In the genomic region with DNA sequence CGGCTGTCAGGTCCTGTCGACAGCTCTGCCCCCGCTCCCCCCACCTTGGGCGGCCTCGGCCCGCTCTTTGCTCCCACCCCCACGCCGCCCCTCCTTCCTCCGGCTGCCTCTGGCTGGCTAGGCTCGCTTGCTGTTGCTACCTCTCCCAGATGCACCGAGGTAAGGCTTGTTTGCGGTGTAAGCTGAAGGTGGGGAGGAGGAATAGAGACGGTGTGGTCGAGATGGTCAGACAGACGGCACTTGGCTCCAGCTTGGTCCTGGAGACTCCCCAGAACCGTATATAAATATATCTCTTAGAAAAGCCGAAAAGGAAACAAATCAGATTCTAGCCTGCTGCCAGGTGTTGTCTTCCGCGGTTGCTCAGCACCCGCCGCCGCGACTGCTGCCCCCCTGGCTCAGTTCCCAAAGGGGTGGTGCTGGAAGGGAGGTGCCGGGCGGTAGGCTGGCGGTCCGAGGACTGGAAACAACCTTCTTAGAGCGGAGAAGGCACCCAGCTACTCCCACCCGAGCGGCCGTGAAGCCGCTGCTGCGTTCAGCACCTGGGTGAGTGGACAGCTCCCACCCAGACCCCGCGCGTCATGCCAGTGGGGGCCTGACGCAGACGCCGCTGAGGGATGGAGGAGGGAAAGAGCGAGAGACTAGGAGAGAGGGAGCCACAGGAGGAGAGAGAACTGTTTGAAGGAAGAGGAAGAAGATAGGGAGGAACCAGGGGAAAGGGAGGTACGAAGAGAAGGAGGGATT, we compare ENCODE assay signal across 8 mouse cellular contexts. TPM values are rescaled to one million over a fixed set of nuclear protein-coding genes. Genes with fewer than 3 reads are reported as not detected.
A peak's percentile ranks its signal among the peaks of the same experiment; 100 is the strongest.
DNase-seq lines count a peak whose midpoint lies in the region; ATAC-seq lines count a peak whose summit lies in the region.

Gene March4, minus strand, starts transcription at position 320 of the 741 bp plus-strand sequence.

- peaks cover 30% of the 10 kb centered on the region for H3K27me3 ChIP-seq in forebrain, embryonic 13.5 days
- peaks cover 6% of the 10 kb centered on the region for H3K27me3 ChIP-seq in hindbrain, embryonic 11.5 days (ENCODE audit: control insufficient read depth, insufficient read depth, low read length)
- H3K27me3 ChIP-seq in lung, embryonic 16.5 days (ENCODE audit: control insufficient read depth, insufficient read depth, low read depth, low read length) = peaks cover 20% of the 10 kb centered on the region

- DNase-seq in ES-CJ7 (ENCODE audit: low read depth, low spot score) = peak; percentile 76
- DNase-seq in brain, embryonic 18.5 days (ENCODE audit: low read depth, low spot score) = peak; percentile 55
- peak; percentile 82 for DNase-seq in hindbrain, embryonic 11.5 days (ENCODE audit: low spot score)
- DNase-seq in layer of hippocampus, postnatal 10 days (ENCODE audit: low spot score in 2 of 2) = peak; percentile 79 to 83
- peak; percentile 84 for DNase-seq in ovary, postnatal 36 days (ENCODE audit: low spot score)
- peak; percentile 63 for DNase-seq in urinary bladder, postnatal 14 days (ENCODE audit: low spot score)

- peak within 1 kb of the TSS; percentile 91 for H3K4me2 ChIP-seq in forebrain, embryonic 13.5 days
- H3K4me2 ChIP-seq in hindbrain, embryonic 11.5 days (replicated peaks; ENCODE audit: low read depth, low read length) = peak within 1 kb of the TSS; percentile 59
- peak within 1 kb of the TSS; percentile 56 for H3K4me2 ChIP-seq in lung, embryonic 16.5 days (ENCODE audit: low read depth, low read length)

- H3K9me3 ChIP-seq in forebrain, embryonic 13.5 days (replicated peaks) = no peaks in the 10 kb centered on the region
- no peaks in the 10 kb centered on the region for H3K9me3 ChIP-seq in hindbrain, embryonic 11.5 days (ENCODE audit: control insufficient read depth, low read length)
- H3K9me3 ChIP-seq in lung, embryonic 16.5 days (ENCODE audit: control insufficient read depth, low read length) = no peaks in the 10 kb centered on the region

- H3K27ac ChIP-seq in forebrain, embryonic 13.5 days = peak within 1 kb of the TSS; percentile 14
- peak within 1 kb of the TSS; percentile 18 for H3K27ac ChIP-seq in hindbrain, embryonic 11.5 days (ENCODE audit: low read depth, low read length)
- H3K27ac ChIP-seq in lung, embryonic 16.5 days (ENCODE audit: low read length) = no peak within 1 kb of the TSS

- peak within 1 kb of the TSS; percentile 70 for H3K9ac ChIP-seq in forebrain, embryonic 13.5 days
- peak within 1 kb of the TSS; percentile 46 for H3K9ac ChIP-seq in hindbrain, embryonic 11.5 days (ENCODE audit: low read depth, low read length)
- no peak within 1 kb of the TSS for H3K9ac ChIP-seq in lung, embryonic 16.5 days (ENCODE audit: low read length)

- peaks cover 15% of the 10 kb centered on the region for H3K4me1 ChIP-seq in forebrain, embryonic 13.5 days
- no peaks in the 10 kb centered on the region for H3K4me1 ChIP-seq in hindbrain, embryonic 11.5 days (replicated peaks; ENCODE audit: control insufficient read depth, insufficient read depth, low read length)
- H3K4me1 ChIP-seq in lung, embryonic 16.5 days (replicated peaks; ENCODE audit: control insufficient read depth, insufficient read depth, low read length) = peaks cover 9% of the 10 kb centered on the region

- under 1% methylated on average over 40 of the region's 41 CpGs for WGBS in forebrain, embryonic 13.5 days
- 1% methylated on average over 41 of the region's 41 CpGs for WGBS in hindbrain, embryonic 11.5 days
- WGBS in lung, embryonic 16.5 days = under 1% methylated on average over 41 of the region's 41 CpGs

- H3K4me3 ChIP-seq in forebrain, embryonic 13.5 days = peak within 1 kb of the TSS; percentile 54
- peak within 1 kb of the TSS; percentile 33 for H3K4me3 ChIP-seq in hindbrain, embryonic 11.5 days (ENCODE audit: low read depth, low read length)
- peak within 1 kb of the TSS; percentile 37 for H3K4me3 ChIP-seq in lung, embryonic 16.5 days (ENCODE audit: low read length)

- no peaks in the 10 kb centered on the region for H3K36me3 ChIP-seq in forebrain, embryonic 13.5 days (ENCODE audit: poor library complexity, severe bottlenecking)
- no peaks in the 10 kb centered on the region for H3K36me3 ChIP-seq in hindbrain, embryonic 11.5 days (ENCODE audit: control insufficient read depth, insufficient read depth, low read length)
- no peaks in the 10 kb centered on the region for H3K36me3 ChIP-seq in lung, embryonic 16.5 days (ENCODE audit: control insufficient read depth, insufficient read depth, low read length)

- ATAC-seq in forebrain, embryonic 13.5 days = peak; percentile 76
- ATAC-seq in hindbrain, embryonic 11.5 days (ENCODE audit: low FRiP score) = peak; percentile 76
- peak; percentile 85 for ATAC-seq in lung, embryonic 16.5 days (ENCODE audit: low read depth)

RNA-seq across cellular contexts. Expression of gene March4, which starts in this region (rescaled TPM):
- polyA plus RNA-seq in forebrain, embryonic 13.5 days (2015; fragmentation: Nextera tagmentation; extraction: Ambion mirVana) = 1.6 and 1.8 TPM in 2 replicates
- polyA plus RNA-seq in hindbrain, embryonic 11.5 days (2014; fragmentation: Nextera tagmentation; extraction: Ambion mirVana) = 1.1 and 1.5 TPM in 2 replicates
- total RNA-seq in layer of hippocampus, postnatal 10 days (2021) = 10 to 100 TPM; 36.0 to 43.5 TPM
- polyA plus RNA-seq in lung, embryonic 16.5 days (2015; fragmentation: Nextera tagmentation; extraction: Ambion mirVana) = 0.03 and 0.10 TPM in 2 replicates

Comparison
In these comparisons a context has a peak if more than half of its experiments do, and no peak if none do; other contexts are left out.
1. Peak in ATAC-seq, H3K4me3 ChIP-seq and H3K4me2 ChIP-seq in lung, embryonic 16.5 days; RNA of the gene not detected or under 1 TPM.